Mouse (Mus musculus): ENCODE results near the gene Rxfp1.
A peak's percentile ranks its signal among the peaks of the same experiment; 100 is the strongest.

The Rxfp1 gene

DNA sequence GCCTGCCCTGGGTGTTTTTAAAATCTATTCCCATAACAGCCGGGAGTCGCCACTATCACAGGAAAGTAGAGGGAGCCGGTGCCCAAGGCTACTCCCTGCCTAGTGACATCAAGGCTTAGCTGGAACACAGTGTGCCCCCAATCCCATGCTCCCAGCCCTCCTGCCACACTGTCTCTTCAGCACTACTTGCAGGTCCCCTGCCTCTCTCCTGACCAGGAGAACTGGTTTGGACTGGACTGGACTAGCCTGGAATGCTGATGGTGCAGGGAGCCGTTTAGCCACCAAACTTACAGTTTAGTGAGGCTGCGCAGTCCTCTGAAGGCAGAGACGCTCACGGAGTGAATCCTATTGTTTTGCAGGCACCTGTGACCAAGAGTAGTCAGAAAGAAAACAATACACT is 67.1 kb downstream of the Rxfp1 start:
- no peak for DNase-seq

- DNase-seq = peak; percentile 25 to 60
Observed at GRCm38 (mm10) chr3:79664787-79665408, 72.8 kb downstream of the Rxfp1 start.

DNA sequence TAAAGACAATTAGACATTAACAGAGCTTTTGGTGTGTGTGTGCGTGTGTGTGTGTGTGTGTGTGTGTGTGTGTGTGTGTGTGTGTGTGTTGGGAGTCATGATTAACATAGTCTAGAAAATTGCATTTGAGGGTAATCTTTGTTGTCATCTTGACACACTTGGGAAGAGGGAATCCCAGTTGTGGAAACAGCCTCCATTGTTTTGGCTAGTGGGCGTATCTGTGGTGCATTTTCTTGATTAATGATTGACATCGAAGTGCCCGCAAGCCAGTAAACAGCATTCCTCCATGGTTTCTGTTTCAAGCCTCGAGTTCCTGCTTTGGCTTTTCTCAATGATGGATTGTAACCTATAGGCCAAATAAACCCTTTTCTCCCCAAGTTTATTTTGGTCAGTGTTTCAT is 81.0 kb downstream of the Rxfp1 start:
- no peak for DNase-seq

DNA sequence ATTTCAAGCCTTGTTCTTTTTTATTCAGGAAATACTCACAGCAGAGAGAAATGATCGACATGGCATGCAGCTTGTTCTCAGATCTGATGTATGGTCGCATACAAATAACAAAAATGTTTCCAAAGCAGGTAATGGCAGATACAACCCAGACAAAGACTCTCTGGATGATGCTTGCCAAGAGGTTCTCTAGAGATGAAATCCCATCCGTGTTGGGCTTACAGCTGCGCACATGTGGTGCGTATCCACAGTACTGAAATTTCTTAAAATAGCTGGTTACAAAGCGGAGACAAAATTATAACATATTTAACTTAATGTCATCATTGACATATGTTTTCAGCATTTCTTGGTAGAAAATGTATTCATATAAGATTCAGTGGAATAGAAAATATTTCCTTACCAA is 85.6 kb downstream of the Rxfp1 start:
- no peak for DNase-seq

DNA sequence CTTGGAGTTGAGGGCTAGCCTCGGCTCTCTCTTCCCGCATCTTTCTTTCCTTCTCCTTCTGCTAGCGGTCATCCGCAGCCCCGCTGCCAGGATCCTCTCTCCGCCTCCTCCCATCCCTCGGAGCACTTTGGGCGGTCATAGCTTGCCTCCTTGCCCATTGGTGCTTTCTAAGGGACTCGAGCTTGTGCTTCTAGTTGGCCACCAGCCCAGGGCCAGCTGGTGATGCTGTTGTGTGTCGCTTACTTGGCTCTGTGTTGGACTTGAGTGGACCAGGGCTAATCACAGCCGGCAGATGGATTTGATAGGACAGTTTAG is 108.3 kb downstream of the Rxfp1 start, which contains the start of gene Etfdh:
Gene Etfdh, minus strand, starts transcription at position 85 of the 315 bp plus-strand sequence.
- peak; percentile 83 to 87 for DNase-seq

GRCm38 (mm10) chr3:79628561-79629415 is 108.9 kb downstream of the Rxfp1 start, which contains the start of gene 4930579G24Rik:
4930579G24Rik (plus strand) TSS chr3:79629079.
- DNase-seq = peak; percentile 92 to 94

- DNase-seq = no peak
Observed at GRCm38 (mm10) chr3:79628182-79628560, 109.5 kb downstream of the Rxfp1 start.

DNA sequence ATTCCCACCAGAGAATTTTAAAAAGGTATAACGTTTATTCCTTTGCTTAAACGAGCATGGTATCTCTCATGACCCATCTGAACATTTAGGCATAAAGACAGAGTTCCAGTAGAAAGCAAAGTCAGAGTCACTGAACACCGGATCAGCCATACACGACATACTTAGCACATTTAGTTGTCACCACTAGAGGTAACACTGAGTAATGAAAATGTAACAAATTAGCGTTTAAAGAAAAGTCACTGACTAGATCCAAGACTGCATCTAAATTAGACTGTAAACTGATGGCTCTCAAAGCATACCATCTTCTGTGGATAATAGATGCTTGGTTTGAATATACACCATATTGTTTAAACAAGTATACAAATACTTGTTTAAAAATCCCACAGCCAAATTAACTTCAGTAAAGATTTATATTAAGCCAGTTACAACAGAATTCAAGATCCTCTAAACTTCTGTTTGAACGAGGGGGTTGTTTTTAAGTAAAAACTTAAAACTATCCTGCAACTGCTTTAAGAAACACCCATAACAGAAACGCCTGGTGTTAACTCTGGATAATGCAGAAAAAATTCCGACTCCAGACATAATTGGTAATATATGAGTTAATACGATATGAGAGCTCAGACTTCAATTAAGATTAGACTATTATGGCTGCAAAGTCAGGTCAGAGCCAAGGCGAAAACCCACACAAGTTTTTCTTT is 110.0 kb downstream of the Rxfp1 start:
- no peak for DNase-seq

DNA sequence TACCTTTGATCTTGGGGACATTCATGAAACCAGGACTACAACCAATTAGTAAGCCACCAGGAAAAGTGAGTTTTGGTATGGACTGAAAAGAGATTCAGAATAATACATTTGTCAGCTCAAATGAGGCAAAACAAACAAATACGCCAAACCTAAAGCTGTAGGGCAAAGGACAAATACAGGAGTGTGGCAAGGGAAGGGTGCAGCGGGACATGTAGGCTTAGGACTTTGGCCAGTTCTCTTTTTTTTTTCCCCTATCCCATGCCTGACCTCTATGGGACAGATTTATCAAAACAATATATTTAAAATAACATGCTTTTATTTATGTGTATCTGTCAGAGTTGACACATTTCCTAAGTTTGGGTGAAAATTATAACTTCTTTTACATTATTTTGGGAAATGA is 127.8 kb downstream of the Rxfp1 start:
- no peak for DNase-seq

GRCm38 (mm10) chr3:79595468-79595867 is 142.2 kb downstream of the Rxfp1 start:
- no peak for DNase-seq

- DNase-seq = no peak
Observed at GRCm38 (mm10) chr3:79591793-79592471, 145.7 kb downstream of the Rxfp1 start.

All from cerebellum, postnatal 36 days (tissue).